Mouse (Mus musculus) gastrocnemius, adult 2 months (tissue): ENCODE results near the gene Dera. TPM values are rescaled to one million over a fixed set of nuclear protein-coding genes. Genes with fewer than 3 reads are reported as not detected.

Experiments
- DNase-seq: peaks from one replicate; pipeline ENCODE4 v3.0.0; 2022
- H3K27ac ChIP-seq: fragments of 200-600 bp; 2 replicates; pipeline ENCODE4 v1.8.1; 2022; ENCODE audit warnings: mild to moderate bottlenecking
- H3K4me3 ChIP-seq: fragments of 200-600 bp; 2 replicates; pipeline ENCODE4 v1.8.1; 2022; ENCODE audit warnings: mild to moderate bottlenecking, moderate library complexity
- CTCF ChIP-seq: fragments of 200-600 bp; IDR thresholded peaks from 2 replicates; pipeline ENCODE4 v1.8.1; 2022; ENCODE audit warnings: antibody characterized with exemption, mild to moderate bottlenecking, moderate library complexity
- intact Hi-C: fragments of 180-260 bp; cut with DNase I; formaldehyde crosslinking; loops from one replicate; pipeline ENCODE4 v1.15.1; 2025
- total RNA-seq, 2 experiments: library from RNA; stranded (reverse); gene quantifications; 2 replicates each; pipeline ENCODE4 v1.2.3; 2021

Gene Dera
- total RNA-seq, 2 experiments from 2014 or later = 6.3 to 9.5 TPM

DNA sequence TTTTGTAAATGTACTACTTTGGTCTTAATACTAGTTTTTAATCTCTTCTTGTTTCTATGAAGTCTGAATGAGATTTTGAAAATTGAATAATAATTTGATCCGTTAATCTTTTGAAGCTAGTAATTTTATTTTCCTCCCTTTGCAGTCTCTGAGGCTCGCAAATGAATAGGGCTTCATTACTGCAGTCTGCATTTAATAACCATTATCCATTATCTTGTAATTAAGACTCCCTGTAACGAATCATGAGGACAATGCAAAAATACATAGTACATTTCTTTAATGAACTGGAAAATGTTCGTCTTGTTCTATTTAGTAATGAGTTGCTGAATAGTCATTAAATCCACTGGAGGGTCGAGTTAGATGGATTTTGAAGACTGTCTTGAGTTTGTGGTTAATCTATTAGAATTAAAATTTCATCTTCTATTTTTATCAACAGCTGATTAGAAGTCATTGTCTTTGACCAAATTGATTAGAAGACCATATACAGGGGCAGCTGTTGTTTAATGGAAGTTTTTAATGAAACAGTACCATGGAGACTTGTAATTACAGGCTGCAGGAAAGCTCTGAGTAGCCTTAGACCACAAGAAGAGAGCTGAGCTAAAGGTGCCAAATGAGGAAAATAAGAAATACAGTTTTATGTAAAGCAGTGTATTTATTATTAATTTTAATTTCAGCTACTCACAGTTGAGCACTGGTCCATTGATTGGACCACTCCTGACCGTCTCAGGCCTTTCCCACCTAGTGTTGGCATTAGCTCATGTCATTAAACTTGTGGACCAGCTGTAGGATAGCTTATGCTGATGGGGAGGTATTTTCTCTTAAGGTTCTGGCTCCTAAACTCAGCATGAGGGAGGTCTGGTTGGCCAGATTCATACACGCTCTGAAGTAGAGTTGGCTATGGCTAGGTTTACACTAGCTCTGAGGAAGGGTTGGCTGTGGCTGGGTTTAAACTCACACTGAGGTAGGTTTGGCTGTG is 70.0 kb downstream of the Dera start:
- no peak overlapping the region for H3K27ac ChIP-seq
- H3K4me3 ChIP-seq = no peak overlapping the region
- TF ChIP-seq CTCF = no peak
- DNase-seq = no peak
- intact Hi-C loops = no loop called here

GRCm38 (mm10) chr6:137825022-137825613 is 70.8 kb downstream of the Dera start:
- DNase-seq = no peak
- Histone ChIP-seq H3K4me3 (no peak overlapping the region), H3K27ac (no peak overlapping the region)
- no peak for TF ChIP-seq CTCF
- intact Hi-C loops = no loop called here

DNA sequence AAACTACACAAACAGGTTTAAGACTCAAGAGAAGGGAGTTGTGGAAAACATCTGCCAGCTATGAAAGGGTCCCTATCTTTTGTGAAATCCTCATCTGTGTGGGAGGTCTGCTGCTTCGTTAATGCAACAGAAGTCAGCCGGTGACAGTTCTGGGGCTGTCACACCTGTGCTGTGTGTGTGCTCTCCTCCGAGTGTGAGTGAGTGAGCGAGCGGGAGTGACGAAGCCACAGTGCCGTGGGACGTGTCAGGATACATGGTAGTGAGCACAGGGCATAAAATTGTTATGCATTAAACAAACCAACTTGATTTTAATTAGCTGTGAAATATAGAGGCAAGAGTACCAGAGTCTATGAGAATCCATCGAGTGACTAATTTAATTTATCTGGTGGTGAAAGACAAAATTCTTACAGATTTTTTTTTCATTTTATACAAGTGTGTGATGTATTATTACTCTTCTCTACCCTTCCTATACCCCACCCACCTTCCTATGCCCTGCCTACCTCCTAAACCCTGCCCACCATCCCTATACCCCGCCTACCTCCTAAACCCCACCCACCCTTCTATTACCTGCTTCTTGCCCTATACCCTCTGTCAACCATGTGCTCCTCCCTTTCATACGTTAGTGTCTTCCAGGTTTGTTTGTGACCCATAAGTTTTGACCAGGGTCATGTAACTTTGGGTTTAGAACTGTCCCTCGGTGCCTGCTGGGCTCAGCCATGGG is 74.9 kb downstream of the Dera start:
- DNase-seq = no peak
- Histone ChIP-seq H3K4me3 (no peak overlapping the region), H3K27ac (no peak overlapping the region)
- intact Hi-C loops = no loop called here
- no peak for TF ChIP-seq CTCF

GRCm38 (mm10) chr6:137836799-137837198 is 82.5 kb downstream of the Dera start:
- intact Hi-C loops = no loop called here
- DNase-seq = no peak
- Histone ChIP-seq H3K27ac (no peak overlapping the region), H3K4me3 (no peak overlapping the region)
- TF ChIP-seq CTCF = no peak

DNA sequence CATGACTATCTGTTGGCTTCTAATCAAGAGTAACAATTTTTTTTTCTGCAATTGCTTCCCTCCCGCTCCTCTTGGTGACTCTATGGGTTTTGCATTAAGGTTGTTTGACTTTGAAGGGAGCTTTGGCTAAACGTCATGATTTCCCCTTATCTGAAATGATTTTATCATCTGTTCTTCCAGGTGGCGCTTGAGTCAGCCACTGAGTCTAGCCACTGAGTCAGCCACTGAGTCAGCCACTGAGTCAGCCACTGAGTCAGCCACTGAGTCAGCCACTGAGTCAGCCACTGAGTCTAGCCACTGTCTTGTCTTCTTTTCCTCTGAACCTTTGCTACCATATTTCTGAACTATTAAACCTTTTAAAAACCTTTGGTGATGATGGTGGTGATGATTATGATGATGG is 89.0 kb downstream of the Dera start:
- DNase-seq = no peak
- intact Hi-C loops = no loop called here
- TF ChIP-seq CTCF = no peak
- H3K27ac ChIP-seq = no peak overlapping the region
- H3K4me3 ChIP-seq = no peak overlapping the region

- intact Hi-C loops = no loop called here
- no peak for DNase-seq
- no peak for TF ChIP-seq CTCF
- no peak overlapping the region for H3K27ac ChIP-seq
- no peak overlapping the region for H3K4me3 ChIP-seq
Observed at GRCm38 (mm10) chr6:137857198-137858194, 103.2 kb downstream of the Dera start.

DNA sequence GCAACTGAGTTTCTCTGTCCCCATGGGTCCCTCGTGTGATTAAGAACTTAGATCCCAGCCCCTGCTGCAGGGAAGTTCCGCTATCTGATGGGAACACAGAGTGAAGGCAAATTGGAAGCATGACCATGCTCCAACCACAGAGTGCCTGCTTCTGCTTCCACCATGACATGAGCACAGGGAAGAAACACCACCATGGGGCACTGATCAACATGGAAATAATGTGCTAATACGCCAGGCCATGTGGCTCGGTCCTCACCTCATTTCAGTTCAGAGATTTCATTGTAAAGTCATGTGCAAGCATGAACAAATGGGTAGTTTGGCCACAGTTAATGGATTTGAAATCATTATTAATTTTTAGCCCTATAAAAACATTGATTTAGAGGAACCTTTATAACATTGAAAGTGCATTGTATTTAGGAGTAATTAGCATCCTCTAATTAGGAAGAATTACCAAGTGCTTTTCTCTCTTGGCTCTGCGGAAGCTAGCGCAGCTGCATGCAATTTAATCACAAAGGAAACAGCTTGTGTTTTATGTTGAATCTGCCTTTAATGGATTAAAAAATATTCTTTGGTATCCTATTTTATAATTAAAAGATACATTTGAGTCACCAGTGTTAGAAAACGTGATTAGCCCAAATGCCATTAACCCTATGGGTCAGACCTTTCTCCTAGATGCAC is 115.7 kb downstream of the Dera start:
- no peak for DNase-seq
- intact Hi-C loops = loop anchor here (5.0 kb wide), 2 partner anchors 182 to 282 kb away; no protein-coding TSS in a partner anchor
- TF ChIP-seq CTCF = no peak
- no peak overlapping the region for H3K27ac ChIP-seq
- no peak overlapping the region for H3K4me3 ChIP-seq

- Histone ChIP-seq H3K4me3 (no peak overlapping the region), H3K27ac (no peak overlapping the region)
- intact Hi-C loops = loop anchor here (5.0 kb wide), 2 partner anchors 182 to 282 kb away; no protein-coding TSS in a partner anchor
- DNase-seq = no peak
- no peak for TF ChIP-seq CTCF
Observed at GRCm38 (mm10) chr6:137870667-137871066, 116.3 kb downstream of the Dera start.

GRCm38 (mm10) chr6:137872055-137872735 is 117.8 kb downstream of the Dera start:
- no peak overlapping the region for H3K4me3 ChIP-seq
- intact Hi-C loops = loop anchor here (5.0 kb wide), 2 partner anchors 180 to 280 kb away; no protein-coding TSS in a partner anchor
- peak; percentile 70 for TF ChIP-seq CTCF
- peak; percentile 39 for DNase-seq
- no peak overlapping the region for H3K27ac ChIP-seq

DNA sequence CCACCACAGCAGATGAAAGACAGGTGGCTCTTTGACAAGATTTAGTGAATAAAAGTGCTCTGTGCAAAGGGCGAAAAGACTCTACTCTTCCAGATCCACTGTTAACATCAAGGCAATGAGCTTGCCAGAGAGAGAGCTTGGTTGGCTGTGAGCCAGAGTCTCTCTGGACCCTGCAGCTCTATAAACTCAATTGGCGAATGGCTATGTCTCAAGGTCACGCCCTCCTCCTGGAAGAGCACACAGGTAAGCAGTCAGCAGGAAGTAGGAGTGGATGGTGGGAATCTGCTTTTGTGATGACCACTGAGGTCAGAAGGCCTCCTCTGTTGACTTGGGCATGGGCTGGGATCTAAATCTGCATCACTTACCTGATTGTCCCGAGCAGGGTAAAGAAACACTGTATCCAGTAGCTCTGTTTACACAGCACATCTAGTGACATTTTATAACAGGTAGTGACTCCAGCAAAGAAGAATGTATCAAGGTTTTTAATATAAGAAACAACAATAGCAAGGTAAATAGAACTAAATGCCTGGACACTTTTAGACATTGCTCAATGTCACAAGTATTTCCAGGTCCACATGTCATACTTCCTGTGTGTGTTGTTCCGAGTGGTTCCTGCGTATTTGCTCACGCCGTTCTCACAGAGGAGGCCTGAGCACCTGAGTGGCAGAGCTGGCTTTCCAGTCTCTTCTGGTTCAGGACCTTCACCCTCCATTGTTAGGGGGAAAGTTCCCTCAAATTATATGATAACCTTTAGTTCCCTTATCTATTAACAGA is 120.3 kb downstream of the Dera start:
- H3K4me3 ChIP-seq = no peak overlapping the region
- no peak for TF ChIP-seq CTCF
- DNase-seq = no peak
- no peak overlapping the region for H3K27ac ChIP-seq
- intact Hi-C loops = loop anchor here (5.0 kb wide), 2 partner anchors 178 to 278 kb away; no protein-coding TSS in a partner anchor
